Mouse (Mus musculus): ENCODE results near the gene Spaca4. TPM values are rescaled to one million over a fixed set of nuclear protein-coding genes. Genes with fewer than 3 reads are reported as not detected.

Gene Spaca4
- polyA plus RNA-seq, 1 experiment: not detected

GRCm38 (mm10) chr7:45678513-45678912 is 47.1 kb downstream of the Spaca4 start:
- TF ChIP-seq CTCF (IDR thresholded peaks at IDR 0.05; ENCODE audit: borderline replicate concordance, extremely low read depth, insufficient read depth, insufficient read length) (no peak), POLR2A (IDR thresholded peaks at IDR 0.05; ENCODE audit: borderline replicate concordance, extremely low read depth, insufficient read depth, insufficient read length, poor library complexity, severe bottlenecking) (no peak)
- DNase-seq (ENCODE audit: low read depth): no peak

- no peak for DNase-seq (ENCODE audit: low read depth)
- TF ChIP-seq CTCF (IDR thresholded peaks at IDR 0.05; ENCODE audit: borderline replicate concordance, extremely low read depth, insufficient read depth, insufficient read length) (no peak), POLR2A (IDR thresholded peaks at IDR 0.05; ENCODE audit: borderline replicate concordance, extremely low read depth, insufficient read depth, insufficient read length, poor library complexity, severe bottlenecking) (no peak)
Observed at GRCm38 (mm10) chr7:45677627-45678295, 47.9 kb downstream of the Spaca4 start.

Other genes starting within 250 kb of the Spaca4 start
- gene Tulp2, start 243.9 kb downstream of the Spaca4 start, polyA plus RNA-seq (2012; rRNA removed): 0.11 and 0.18 TPM in 2 replicates
- gene Gm45808, start 239.0 kb downstream of the Spaca4 start, polyA plus RNA-seq (2012; rRNA removed): 0.30 TPM in 1 of 2 replicates, not detected in the other
- 2.0 and 2.8 TPM in 2 replicates for gene Dhdh, start 237.0 kb downstream of the Spaca4 start, polyA plus RNA-seq (2012; rRNA removed)
- gene Nucb1, start 215.4 kb downstream of the Spaca4 start, polyA plus RNA-seq (2012; rRNA removed): 92.0 and 111 TPM in 2 replicates
- 13.5 and 14.5 TPM in 2 replicates for gene Ppp1r15a, start 199.5 kb downstream of the Spaca4 start, polyA plus RNA-seq (2012; rRNA removed)
- 1.7 and 3.6 TPM in 2 replicates for gene Plekha4, start 199.5 kb downstream of the Spaca4 start, polyA plus RNA-seq (2012; rRNA removed)
- 0.25 and 0.44 TPM in 2 replicates for gene Hsd17b14, start 170.9 kb downstream of the Spaca4 start, polyA plus RNA-seq (2012; rRNA removed)
- gene Bcat2, start 155.7 kb downstream of the Spaca4 start, polyA plus RNA-seq (2012; rRNA removed): 29.5 and 40.2 TPM in 2 replicates
- 0.13 TPM in 1 of 2 replicates, not detected in the other for gene Fgf21, start 110.3 kb downstream of the Spaca4 start, polyA plus RNA-seq (2012; rRNA removed)
- 0.06 and 0.14 TPM in 2 replicates for gene Fut1, start 108.5 kb downstream of the Spaca4 start, polyA plus RNA-seq (2012; rRNA removed)
- gene Izumo1, start 104.0 kb downstream of the Spaca4 start, polyA plus RNA-seq (2012; rRNA removed): 0.13 and 0.16 TPM in 2 replicates
- gene Rasip1, start 98.3 kb downstream of the Spaca4 start, polyA plus RNA-seq (2012; rRNA removed): 11.6 and 17.6 TPM in 2 replicates
- gene Mamstr, start 85.8 kb downstream of the Spaca4 start, polyA plus RNA-seq (2012; rRNA removed): 3.2 and 4.0 TPM in 2 replicates
- gene Fut2, start 59.4 kb downstream of the Spaca4 start, polyA plus RNA-seq (2012; rRNA removed): 0.10 and 0.16 TPM in 2 replicates
- 0.64 and 2.1 TPM in 2 replicates for gene Ntn5, start 41.8 kb downstream of the Spaca4 start, polyA plus RNA-seq (2012; rRNA removed)
- 0.66 and 1.1 TPM in 2 replicates for gene Sec1, start 31.4 kb downstream of the Spaca4 start, polyA plus RNA-seq (2012; rRNA removed)
- gene Car11, start 26.0 kb downstream of the Spaca4 start, polyA plus RNA-seq (2012; rRNA removed): 81.4 and 108 TPM in 2 replicates
- 7.6 and 8.4 TPM in 2 replicates for gene Dbp, start 20.7 kb downstream of the Spaca4 start, polyA plus RNA-seq (2012; rRNA removed)
- 640 and 749 TPM in 2 replicates for gene Rpl18, start 10.4 kb downstream of the Spaca4 start, polyA plus RNA-seq (2012; rRNA removed)
- gene Sphk2, start 7.8 kb downstream of the Spaca4 start, polyA plus RNA-seq (2012; rRNA removed): 33.0 and 39.8 TPM in 2 replicates
- gene Fam83e, start 4.6 kb downstream of the Spaca4 start, polyA plus RNA-seq (2012; rRNA removed): 0.68 and 0.83 TPM in 2 replicates
- 328 and 336 TPM in 2 replicates for gene Lmtk3, start 57.9 kb upstream of the Spaca4 start, polyA plus RNA-seq (2012; rRNA removed)
- 2.0 and 2.3 TPM in 2 replicates for gene Sult2b1, start 58.9 kb upstream of the Spaca4 start, polyA plus RNA-seq (2012; rRNA removed)
- gene Cyth2, start 88.8 kb upstream of the Spaca4 start, polyA plus RNA-seq (2012; rRNA removed): 246 and 277 TPM in 2 replicates
- gene Kcnj14, start 99.0 kb upstream of the Spaca4 start, polyA plus RNA-seq (2012; rRNA removed): 1.3 and 1.9 TPM in 2 replicates
- 23.4 and 25.5 TPM in 2 replicates for gene Grwd1, start 105.1 kb upstream of the Spaca4 start, polyA plus RNA-seq (2012; rRNA removed)
- 197 and 238 TPM in 2 replicates for gene Kdelr1, start 147.0 kb upstream of the Spaca4 start, polyA plus RNA-seq (2012; rRNA removed)
- gene Grin2d, start 152.6 kb upstream of the Spaca4 start, polyA plus RNA-seq (2012; rRNA removed): 13.2 and 31.1 TPM in 2 replicates
- 0.30 and 0.41 TPM in 2 replicates for gene Syngr4, start 170.9 kb upstream of the Spaca4 start, polyA plus RNA-seq (2012; rRNA removed)
- gene Tmem143, start 171.1 kb upstream of the Spaca4 start, polyA plus RNA-seq (2012; rRNA removed): 19.1 and 23.3 TPM in 2 replicates
- 27.7 and 27.8 TPM in 2 replicates for gene Emp3, start 195.6 kb upstream of the Spaca4 start, polyA plus RNA-seq (2012; rRNA removed)
- gene Ccdc114, start 198.3 kb upstream of the Spaca4 start, polyA plus RNA-seq (2012; rRNA removed): 5.8 and 7.6 TPM in 2 replicates